Mouse (Mus musculus) left cerebral cortex, postnatal 10 days (tissue): ENCODE data around the gene Hist1h4c. TPM values are rescaled to one million over a fixed set of nuclear protein-coding genes. Genes with fewer than 3 reads are reported as not detected.

Experiments
- DNase-seq, 2 experiments: peaks; one replicate each; pipeline ENCODE4 v3.0.0; 2021 to 2022; ENCODE audit warnings: low spot score in 2 of 2, mixed read lengths in 1 of 2; ENCODE audit errors: extremely low spot score in 1 of 2
- intact Hi-C: fragments of 180-260 bp; cut with DNase I; formaldehyde crosslinking; loops from one replicate; pipeline ENCODE4 v1.15.1; 2025
- total RNA-seq, 2 experiments: library from RNA; stranded (reverse); gene quantifications; 2 replicates each; pipeline ENCODE4 v1.2.3; 2021

The Hist1h4c gene
- total RNA-seq, 2 experiments from 2014 or later: 94.0 to 104 TPM

DNA sequence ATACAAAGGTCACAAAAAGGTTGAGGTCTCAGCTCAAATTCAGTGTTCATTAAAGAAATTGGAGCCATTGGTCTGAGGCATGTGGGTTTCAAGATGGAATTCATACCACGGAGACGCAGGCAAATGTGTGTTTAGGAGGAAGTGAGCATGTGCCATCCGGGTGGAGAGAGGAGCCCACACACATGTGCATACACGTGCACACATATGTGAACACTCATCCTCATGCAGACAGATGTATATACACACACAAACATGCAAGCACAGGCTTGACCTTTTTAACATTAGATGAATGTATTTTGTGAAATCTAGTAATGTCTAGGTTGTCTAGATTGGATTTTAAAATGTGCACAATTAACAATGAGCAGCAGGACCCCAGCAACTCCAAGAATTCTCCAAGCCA lies 4.0 kb upstream of the Hist1h4c start:
- intact Hi-C loops: no loop called here
- DNase-seq: no peak

DNA sequence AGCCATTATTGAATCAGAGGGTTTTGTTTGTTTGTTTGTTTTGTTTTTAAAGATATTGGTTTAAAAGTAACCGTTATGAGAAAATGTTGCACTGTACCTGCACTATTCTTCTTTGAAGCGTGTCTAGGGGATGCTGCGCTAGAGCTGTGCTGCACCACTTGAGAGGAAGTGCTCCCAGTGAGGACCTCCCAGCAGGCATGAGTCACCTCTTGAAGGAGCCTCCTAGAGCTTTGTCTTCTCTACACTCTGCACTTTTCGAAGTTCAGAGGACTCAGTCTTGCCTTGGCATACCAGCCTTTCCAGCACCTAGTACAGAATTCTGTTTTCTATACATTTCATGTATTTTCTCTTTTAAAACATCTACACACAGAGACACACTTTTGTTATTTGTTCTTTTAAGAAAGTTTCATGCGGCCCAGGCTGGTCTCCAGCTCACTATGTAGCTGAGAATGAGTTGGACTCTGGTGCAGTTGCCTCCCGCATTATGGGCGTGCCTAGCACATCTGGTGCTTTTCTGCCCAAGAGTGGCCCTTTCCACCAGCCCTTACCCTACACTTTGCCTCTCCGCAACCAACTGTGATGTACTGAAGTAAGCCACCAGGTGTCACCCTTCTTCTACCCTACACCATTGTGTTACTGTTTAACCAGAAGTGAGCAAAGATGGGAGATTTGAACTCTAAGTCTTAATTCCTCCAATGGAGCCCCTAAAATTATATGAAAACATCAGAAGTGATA lies 2.7 kb upstream of the Hist1h4c start:
- intact Hi-C loops: loop anchor here (1.0 kb wide), 1 partner anchor 31 kb away; no protein-coding TSS in a partner anchor
- DNase-seq: peak; percentile 70

GRCm38 (mm10) chr13:23699767-23700166 lies 1.5 kb upstream of the Hist1h4c start:
- no peak for DNase-seq
- intact Hi-C loops: loop anchor here (2.0 to 10.0 kb wide), 2 partner anchors 39 to 1655 kb away; partner anchors contain the start of genes Hist1h1c, Hist1h2ag, Hist1h2bj and Hist1h4i

DNA sequence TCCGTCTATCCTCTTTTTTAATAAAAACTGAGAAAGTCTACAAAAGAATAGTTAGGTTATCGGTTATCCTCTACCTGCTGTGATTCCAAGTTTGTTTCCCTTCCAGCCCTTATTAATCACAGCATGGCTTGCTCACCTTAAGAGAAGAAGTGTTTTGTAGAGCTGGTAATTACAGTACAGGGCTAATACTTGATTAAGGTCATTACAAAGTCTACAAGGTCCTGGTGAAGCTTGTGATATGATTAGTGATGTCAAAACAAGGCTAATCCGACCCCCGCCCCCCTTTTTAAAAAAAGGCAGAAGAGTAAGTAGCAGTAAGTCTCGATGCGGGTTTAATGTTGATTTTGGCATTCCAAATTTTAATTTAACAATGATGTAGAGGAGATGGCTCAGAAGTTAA lies 742 bp upstream of the Hist1h4c start:
- no peak for DNase-seq
- intact Hi-C loops: loop anchor here (1.0 to 10.0 kb wide), 3 partner anchors 15 to 1654 kb away; partner anchors contain the start of genes Hist1h1c, Hist1h2ag, Hist1h2bc and Hist1h2bj

- intact Hi-C loops: loop anchor here (1.0 to 10.0 kb wide), 3 partner anchors 13 to 1653 kb away; partner anchors contain the start of genes Hist1h1c, Hist1h2ag, Hist1h2bc and Hist1h2bj
- peak in 1 of 2 experiments; percentile 71 for DNase-seq
Measured at GRCm38 (mm10) chr13:23697491-23698299, 559 bp downstream of the Hist1h4c start.

GRCm38 (mm10) chr13:23696061-23696474 lies 2.2 kb downstream of the Hist1h4c start:
- intact Hi-C loops: loop anchor here (10.0 kb wide), 1 partner anchor 1651 kb away; the partner anchor contains the start of genes Hist1h2ag, Hist1h2bj and Hist1h4i
- DNase-seq: peak in 1 of 2 experiments; percentile 49

GRCm38 (mm10) chr13:23695514-23695913 lies 2.7 kb downstream of the Hist1h4c start, which contains the start of gene Hist1h1t:
TSS of gene Hist1h1t (plus strand) at chr13:23695814.
- intact Hi-C loops: loop anchor here (10.0 kb wide), 1 partner anchor 1651 kb away; the partner anchor contains the start of genes Hist1h2ag, Hist1h2bj and Hist1h4i
- no peak for DNase-seq

DNA sequence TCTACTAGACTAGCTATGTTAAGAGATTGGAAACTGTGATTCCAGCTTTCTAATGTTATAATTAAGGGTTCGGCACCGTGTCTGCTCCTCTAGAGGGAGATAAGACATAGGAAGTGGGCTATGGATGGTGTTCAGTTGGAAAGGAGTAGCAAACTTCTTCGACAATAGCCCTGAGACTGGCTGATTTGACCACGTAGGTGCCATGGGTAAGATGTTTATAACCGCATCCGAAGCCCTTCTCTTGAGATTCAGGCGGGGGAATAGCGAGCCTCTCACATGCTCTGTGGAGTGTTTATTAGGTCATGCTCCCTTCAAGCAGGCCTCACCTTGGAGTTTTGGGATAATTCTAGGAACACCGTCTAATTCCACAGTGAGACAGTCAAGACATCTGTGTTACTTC lies 3.3 kb downstream of the Hist1h4c start:
- no peak for DNase-seq
- intact Hi-C loops: loop anchor here (10.0 kb wide), 1 partner anchor 1650 kb away; the partner anchor contains the start of genes Hist1h2ag, Hist1h2bj and Hist1h4i

DNA sequence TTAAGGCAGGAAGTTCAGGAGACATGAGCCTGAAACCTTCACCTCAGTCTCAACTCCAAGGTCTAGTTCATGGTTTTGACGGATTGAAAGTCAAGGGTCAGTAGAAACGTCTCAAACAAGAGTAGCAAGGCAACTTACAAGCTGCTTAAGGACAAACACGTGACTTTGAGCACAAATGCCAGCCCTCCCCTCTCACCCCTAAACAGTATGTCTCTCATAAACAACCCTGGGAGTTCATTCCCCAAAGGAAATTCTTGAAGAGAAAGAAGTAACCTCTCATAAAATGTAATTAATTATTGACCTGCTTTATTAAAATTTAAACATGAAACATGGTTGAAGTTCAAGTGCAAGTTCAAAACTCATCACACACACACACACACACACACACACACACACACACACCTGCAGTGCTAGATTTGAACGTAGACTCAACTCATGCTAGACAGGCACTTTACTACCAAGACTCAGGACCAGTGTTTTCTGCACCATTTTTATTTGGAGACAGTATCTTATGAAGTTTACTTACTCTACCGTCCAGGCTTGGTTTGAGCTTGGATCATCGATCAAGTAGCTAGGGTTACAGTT lies 4.3 kb downstream of the Hist1h4c start:
- intact Hi-C loops: loop anchor here (10.0 kb wide), 1 partner anchor 1649 kb away; the partner anchor contains the start of genes Hist1h2ag, Hist1h2bj and Hist1h4i
- no peak for DNase-seq

DNA sequence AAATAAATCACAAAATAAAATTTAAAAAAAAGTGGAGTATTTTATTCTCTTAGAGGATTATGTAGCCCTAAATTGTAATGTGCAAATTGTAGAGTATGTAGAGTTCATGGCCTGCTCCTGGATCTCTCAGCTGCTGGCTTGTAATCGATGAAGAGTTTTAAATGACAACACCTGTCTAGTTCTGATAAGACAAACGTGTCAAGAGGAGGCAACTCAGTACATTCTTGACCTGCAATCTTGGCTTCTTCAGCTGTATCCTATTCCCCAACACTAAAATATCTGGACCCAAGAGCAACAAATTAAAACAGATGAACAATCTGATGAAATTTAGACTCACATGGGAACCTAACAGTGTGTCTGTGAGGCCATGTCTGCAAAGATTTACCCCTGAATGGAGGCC lies 8.8 kb downstream of the Hist1h4c start:
- intact Hi-C loops: no loop called here

DNA sequence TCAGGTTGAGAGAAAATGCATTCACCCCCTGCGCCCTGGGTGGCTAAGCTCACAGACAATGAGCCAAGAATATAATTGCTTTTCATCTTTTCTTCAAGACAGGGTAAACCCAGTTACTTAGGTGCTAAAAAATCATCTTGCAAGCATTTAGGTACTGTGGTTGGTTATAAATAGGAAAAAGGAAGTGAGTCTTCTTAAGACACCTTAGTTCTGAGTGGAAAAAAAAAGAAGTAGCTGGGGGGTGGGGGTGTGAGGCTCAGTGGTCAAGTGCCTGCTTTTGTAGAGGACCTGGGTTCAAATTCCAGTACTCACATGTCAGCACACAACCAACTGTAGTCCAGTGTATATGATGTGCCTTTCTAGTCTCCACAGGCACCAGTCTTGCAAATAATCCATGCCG lies 9.3 kb downstream of the Hist1h4c start:
- intact Hi-C loops: no loop called here
- DNase-seq: no peak

More for the DNA sequence above, 8.8 kb downstream of the Hist1h4c start:
- DNase-seq: no peak

- DNase-seq: no peak
- intact Hi-C loops: no loop called here
Measured at GRCm38 (mm10) chr13:23687907-23688306, 10.3 kb downstream of the Hist1h4c start.

GRCm38 (mm10) chr13:23687181-23687580 lies 11.1 kb downstream of the Hist1h4c start:
- intact Hi-C loops: no loop called here
- DNase-seq: no peak

GRCm38 (mm10) chr13:23685966-23686365 lies 12.3 kb downstream of the Hist1h4c start:
- no peak for DNase-seq
- intact Hi-C loops: no loop called here

DNA sequence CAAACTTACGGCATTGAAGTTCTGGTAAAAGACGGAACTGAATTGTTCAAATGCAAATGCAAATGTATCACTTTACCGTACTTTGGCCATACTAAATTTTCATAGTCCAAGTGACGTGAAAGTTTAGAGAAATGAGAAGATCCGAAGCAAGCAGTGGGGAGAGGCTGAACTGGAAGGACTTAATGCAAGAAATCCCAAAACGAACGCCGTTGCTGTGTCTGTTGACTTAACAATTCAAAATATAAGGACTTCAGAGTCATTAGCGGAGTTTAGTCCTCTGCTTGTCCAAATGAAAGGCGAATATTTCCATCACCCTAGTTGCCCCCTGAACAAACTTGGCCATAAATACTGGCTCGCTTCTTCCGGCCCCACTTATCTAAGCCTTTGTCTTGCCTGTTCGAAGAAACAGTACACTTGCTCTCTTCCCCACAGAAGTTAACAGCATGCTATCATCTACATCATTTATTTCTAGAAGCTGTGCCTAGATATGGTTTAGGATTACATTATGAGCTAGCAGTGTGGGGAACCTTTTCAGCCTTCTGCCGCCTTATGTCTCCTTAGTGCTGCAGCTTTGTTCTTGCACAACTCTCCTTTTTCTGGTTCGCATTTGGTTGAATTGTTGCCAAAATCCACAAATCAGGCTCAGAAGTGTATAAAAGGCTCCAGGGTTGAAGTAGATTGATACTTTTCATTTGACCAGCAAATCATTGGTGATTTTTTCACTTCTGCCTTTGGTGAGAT lies 13.0 kb downstream of the Hist1h4c start:
- no peak for DNase-seq
- intact Hi-C loops: no loop called here

GRCm38 (mm10) chr13:23684295-23684945 lies 13.8 kb downstream of the Hist1h4c start:
- peak in 1 of 2 experiments; percentile 62 for DNase-seq

GRCm38 (mm10) chr13:23683755-23684281 lies 14.4 kb downstream of the Hist1h4c start, which contains the start of the genes Hist1h2ac and Hist1h2bc:
TSS of gene Hist1h2ac (minus strand) at chr13:23683948.
TSS of gene Hist1h2bc (plus strand) at chr13:23684199.
- DNase-seq: peak; percentile 79 to 95
- intact Hi-C loops: loop anchor here (1.0 to 5.0 kb wide), 3 partner anchors 14 to 102 kb away; partner anchors contain the start of genes Hist1h1e, Hist1h2be, Hist1h4c and Hist1h4d

More at GRCm38 (mm10) chr13:23684295-23684945, 13.8 kb downstream of the Hist1h4c start:
- intact Hi-C loops: loop anchor here (1.0 to 5.0 kb wide), 3 partner anchors 14 to 102 kb away; partner anchors contain the start of genes Hist1h1e, Hist1h2be, Hist1h4c and Hist1h4d
